Mouse (Mus musculus): Measurements from ENCODE around the gene Pds5a. TPM values are rescaled to one million over a fixed set of nuclear protein-coding genes. Genes with fewer than 3 reads are reported as not detected.

The Pds5a gene
- polyA plus RNA-seq, 1 experiment from 2014 or later: 73.2 TPM

GRCm38 (mm10) chr5:65574876-65575275 lies 123.2 kb downstream of the Pds5a start:
- Histone ChIP-seq H3K9ac (ENCODE audit: low read depth, low read length) (no peak overlapping the region), H3K9me3 (ENCODE audit: control insufficient read depth, low read length) (no peaks in the 10 kb centered on the region), H3K27me3 (replicated peaks; ENCODE audit: control insufficient read depth, insufficient read depth, low read length) (no peaks in the 10 kb centered on the region), H3K27ac (ENCODE audit: low read depth, low read length) (no peak overlapping the region), H3K4me2 (no peak overlapping the region), H3K4me3 (ENCODE audit: low read depth, low read length) (no peak overlapping the region), H3K36me3 (ENCODE audit: control insufficient read depth, insufficient read depth, low read length) (no peaks in the 10 kb centered on the region), H3K4me1 (replicated peaks; ENCODE audit: control insufficient read depth, insufficient read depth, low read length) (no peaks in the 10 kb centered on the region)
- no peak for ATAC-seq (replicated peaks; ENCODE audit: low FRiP score)
- DNase-seq (ENCODE audit: low spot score): no peak
- WGBS: 88% methylated on average over 2 of the region's 2 CpGs

GRCm38 (mm10) chr5:65565486-65565885 lies 132.6 kb downstream of the Pds5a start:
- peaks cover 4% of the 10 kb centered on the region; the same call in 1 of the 2 replicates for H3K4me1 ChIP-seq (replicated peaks; ENCODE audit: control insufficient read depth, insufficient read depth, low read length)
- H3K9me3 ChIP-seq (ENCODE audit: control insufficient read depth, low read length): no peaks in the 10 kb centered on the region
- peaks cover 3% of the 10 kb centered on the region; the same call in 1 of the 2 replicates for H3K36me3 ChIP-seq (ENCODE audit: control insufficient read depth, insufficient read depth, low read length)
- no peaks in the 10 kb centered on the region for H3K27me3 ChIP-seq (replicated peaks; ENCODE audit: control insufficient read depth, insufficient read depth, low read length)
- DNase-seq (ENCODE audit: low spot score) (no peak), ATAC-seq (replicated peaks; ENCODE audit: low FRiP score) (no peak)
- 78% methylated on average over 2 of the region's 2 CpGs for WGBS
- no peak overlapping the region for H3K4me2 ChIP-seq
- no peak overlapping the region for H3K4me3 ChIP-seq (ENCODE audit: low read depth, low read length)
- no peak overlapping the region for H3K9ac ChIP-seq (ENCODE audit: low read depth, low read length)
- no peak overlapping the region for H3K27ac ChIP-seq (ENCODE audit: low read depth, low read length)

GRCm38 (mm10) chr5:65561125-65561893 lies 136.8 kb downstream of the Pds5a start:
- 58% methylated on average over 20 of the region's 20 CpGs for WGBS
- H3K36me3 ChIP-seq (ENCODE audit: control insufficient read depth, insufficient read depth, low read length): no peaks in the 10 kb centered on the region; the same call in 1 of the 2 replicates
- peaks cover 11% of the 10 kb centered on the region for H3K4me1 ChIP-seq (replicated peaks; ENCODE audit: control insufficient read depth, insufficient read depth, low read length)
- no peak overlapping the region for H3K9ac ChIP-seq (ENCODE audit: low read depth, low read length)
- DNase-seq (ENCODE audit: low spot score) (no peak), ATAC-seq (replicated peaks; ENCODE audit: low FRiP score) (no peak)
- no peak overlapping the region for H3K4me3 ChIP-seq (ENCODE audit: low read depth, low read length)
- no peak overlapping the region for H3K4me2 ChIP-seq
- H3K27ac ChIP-seq (ENCODE audit: low read depth, low read length): no peak overlapping the region
- H3K9me3 ChIP-seq (ENCODE audit: control insufficient read depth, low read length): no peaks in the 10 kb centered on the region
- no peaks in the 10 kb centered on the region for H3K27me3 ChIP-seq (replicated peaks; ENCODE audit: control insufficient read depth, insufficient read depth, low read length)

- DNase-seq (ENCODE audit: low spot score) (no peak), ATAC-seq (replicated peaks; ENCODE audit: low FRiP score) (no peak)
- H3K27ac ChIP-seq (ENCODE audit: low read depth, low read length): no peak overlapping the region
- H3K27me3 ChIP-seq (replicated peaks; ENCODE audit: control insufficient read depth, insufficient read depth, low read length): no peaks in the 10 kb centered on the region
- H3K4me2 ChIP-seq: no peak overlapping the region
- H3K4me3 ChIP-seq (ENCODE audit: low read depth, low read length): no peak overlapping the region
- H3K9ac ChIP-seq (ENCODE audit: low read depth, low read length): no peak overlapping the region
- H3K9me3 ChIP-seq (ENCODE audit: control insufficient read depth, low read length): no peaks in the 10 kb centered on the region
- peaks cover 3% of the 10 kb centered on the region; the same call in 1 of the 2 replicates for H3K36me3 ChIP-seq (ENCODE audit: control insufficient read depth, insufficient read depth, low read length)
- H3K4me1 ChIP-seq (replicated peaks; ENCODE audit: control insufficient read depth, insufficient read depth, low read length): peaks cover 11% of the 10 kb centered on the region
Measured at GRCm38 (mm10) chr5:65557109-65557508, 141.0 kb downstream of the Pds5a start.

Other genes starting within 250 kb of the Pds5a start
- gene Gm43552, start 205.4 kb downstream of the Pds5a start, polyA plus RNA-seq (2014; fragmentation: Nextera tagmentation; extraction: Ambion mirVana): not detected in 2 replicates
- 56.5 and 68.9 TPM in 2 replicates for gene Smim14, start 161.1 kb downstream of the Pds5a start, polyA plus RNA-seq (2014; fragmentation: Nextera tagmentation; extraction: Ambion mirVana)
- 126 and 131 TPM in 2 replicates for gene Ube2k, start 161.0 kb downstream of the Pds5a start, polyA plus RNA-seq (2014; fragmentation: Nextera tagmentation; extraction: Ambion mirVana)
- 28.2 and 31.6 TPM in 2 replicates for gene N4bp2, start 65.2 kb upstream of the Pds5a start, polyA plus RNA-seq (2014; fragmentation: Nextera tagmentation; extraction: Ambion mirVana)
- gene Rhoh, start 162.9 kb upstream of the Pds5a start, polyA plus RNA-seq (2014; fragmentation: Nextera tagmentation; extraction: Ambion mirVana): 1.3 and 2.4 TPM in 2 replicates
- gene Chrna9, start 236.6 kb upstream of the Pds5a start, polyA plus RNA-seq (2014; fragmentation: Nextera tagmentation; extraction: Ambion mirVana): 0.14 TPM in 1 of 2 replicates, not detected in the other